Mouse (Mus musculus) liver, adult 2 months (tissue): ENCODE data around the gene Gstm7. TPM values are rescaled to one million over a fixed set of nuclear protein-coding genes. Genes with fewer than 3 reads are reported as not detected.
"Not testable (repeated sequence)": the region's sequence is repeated elsewhere in the genome, so short reads cannot be mapped to it uniquely, and the experiment has no call there.

ENCODE experiments used
- DNase-seq: peaks from one replicate; pipeline ENCODE4 v3.0.0-alpha.2; 2011; ENCODE audit warnings: low read depth, low spot score; ENCODE audit errors: extremely low read depth
- H3K27ac ChIP-seq: fragments of 200-500 bp; replicated peaks from 2 replicates; pipeline ENCODE4 v1.5.1; 2012; ENCODE audit warnings: low read depth, mild to moderate bottlenecking, control low read depth, inconsistent platforms, low read length; ENCODE audit not compliant: insufficient read depth
- H3K27me3 ChIP-seq: fragments of 200-500 bp; 2 replicates; pipeline ENCODE4 v1.6.1; 2012; ENCODE audit warnings: mild to moderate bottlenecking, moderate library complexity, low read length, inconsistent platforms; ENCODE audit not compliant: control insufficient read depth, insufficient read depth
- H3K36me3 ChIP-seq: fragments of 200-500 bp; 2 replicates; pipeline ENCODE4 v1.6.1; 2012; ENCODE audit warnings: low read length, inconsistent platforms; ENCODE audit not compliant: control insufficient read depth, insufficient read depth
- H3K4me1 ChIP-seq: fragments of 200-500 bp; 2 replicates; pipeline ENCODE4 v1.6.1; 2011; ENCODE audit warnings: low read length; ENCODE audit not compliant: control insufficient read depth, insufficient read depth
- H3K4me3 ChIP-seq: fragments of 200-500 bp; 2 replicates; pipeline ENCODE4 v1.5.1; 2011; ENCODE audit warnings: low read depth, mild to moderate bottlenecking, control low read depth, low read length, moderate library complexity; ENCODE audit not compliant: insufficient read depth
- H3K79me2 ChIP-seq: fragments of 200-500 bp; 2 replicates; pipeline ENCODE4 v1.6.1; 2012; ENCODE audit warnings: inconsistent platforms, mild to moderate bottlenecking, low read length, moderate library complexity; ENCODE audit not compliant: control insufficient read depth, insufficient read depth
- H3K9ac ChIP-seq: fragments of 200-500 bp; 2 replicates; pipeline ENCODE4 v1.6.1; 2012; ENCODE audit warnings: low read depth, mild to moderate bottlenecking, control low read depth, inconsistent platforms, low read length
- CTCF ChIP-seq: fragments of 200-500 bp; IDR thresholded peaks from 2 replicates; pipeline ENCODE4 v1.5.1; 2011; ENCODE audit warnings: low read depth, low read length, control low read depth
- POLR2A ChIP-seq: fragments of 200-500 bp; IDR thresholded peaks from 2 replicates; pipeline ENCODE4 v1.6.1; 2011; ENCODE audit warnings: low read length, control low read depth; ENCODE audit not compliant: insufficient read depth; ENCODE audit errors: extremely low read depth
- WGBS: fragments of 180-500 bp; shearing (Covaris S2); methylation state at CpG from one replicate; pipeline ENCODE4 v1.1.7; 2018; 5-methylcytosine and 5-hydroxymethylcytosine counted together
- polyA plus RNA-seq: library from polyadenylated mRNA; depleted of rRNA; stranded (reverse); fragments of >200 nt; gene quantifications from 2 replicates; pipeline ENCODE4 v1.2.3, GENCODE M21; 2012
- total RNA-seq: library from RNA; depleted of rRNA; stranded (reverse); fragments of >200 nt; gene quantifications from 2 replicates; pipeline ENCODE4 v1.2.3, GENCODE M21; 2014

Gstm7 gene
- total and polyA plus RNA-seq, 2 experiments: 69.8 to 108 TPM

DNA sequence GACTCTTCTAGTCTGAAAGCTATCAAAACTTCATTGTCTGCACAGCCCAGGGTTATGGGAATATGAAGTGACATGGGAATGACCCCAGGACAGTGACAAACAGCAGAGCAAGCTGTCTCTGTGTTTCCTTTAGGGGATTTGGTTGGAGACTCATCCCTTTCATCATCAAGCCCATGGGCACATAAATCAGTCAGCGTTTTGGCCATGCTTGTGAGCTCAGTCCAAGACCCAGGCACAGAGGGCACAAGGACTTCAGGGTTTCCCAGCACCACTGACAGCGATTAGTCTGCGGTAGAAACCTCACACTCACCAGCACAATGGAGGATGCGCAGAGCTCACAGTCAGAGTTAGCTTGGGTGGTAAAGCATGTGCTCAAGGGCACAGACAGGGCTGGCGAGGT is 22.3 kb upstream of the Gstm7 start:
- 87% methylated on average over 5 of the region's 5 CpGs for WGBS
- no peak for DNase-seq
- Histone ChIP-seq H3K4me1 (peaks cover 13% of the 10 kb centered on the region), H3K27me3 (no peaks in the 10 kb centered on the region), H3K36me3 (no peaks in the 10 kb centered on the region), H3K79me2 (no peaks in the 10 kb centered on the region), H3K4me3 (no peak overlapping the region), H3K9ac (no peak overlapping the region), H3K27ac (no peak overlapping the region)
- TF ChIP-seq CTCF (no peak), POLR2A (no peak)

DNA sequence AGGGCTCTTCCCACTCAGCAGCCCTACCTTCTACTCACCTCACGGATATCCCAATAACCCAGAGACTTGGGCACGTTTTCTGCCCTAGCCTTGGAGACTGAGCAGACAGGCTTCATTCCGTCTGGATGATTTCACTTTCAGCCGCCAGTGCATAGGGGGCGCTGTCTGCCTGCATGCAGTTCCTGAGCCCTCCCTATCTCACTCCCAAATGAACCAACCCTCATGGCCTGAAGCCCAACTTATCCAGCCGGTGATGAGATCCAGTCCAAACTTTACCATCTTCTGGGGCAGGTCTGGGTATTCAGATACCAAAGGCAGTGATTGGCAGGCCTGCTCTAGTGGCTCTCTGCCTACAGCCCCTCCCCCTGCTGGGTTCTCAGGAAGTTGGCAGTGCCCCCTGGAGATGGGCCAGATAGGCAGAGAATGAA is 21.7 kb upstream of the Gstm7 start:
- H3K4me3 ChIP-seq: no peak overlapping the region
- no peaks in the 10 kb centered on the region for H3K36me3 ChIP-seq
- no peaks in the 10 kb centered on the region for H3K27me3 ChIP-seq
- no peak overlapping the region for H3K27ac ChIP-seq
- WGBS: 4% methylated on average over 6 of the region's 6 CpGs
- no peak overlapping the region for H3K9ac ChIP-seq
- peaks cover 13% of the 10 kb centered on the region for H3K4me1 ChIP-seq
- no peak for TF ChIP-seq POLR2A
- peak; percentile 99 for TF ChIP-seq CTCF
- H3K79me2 ChIP-seq: no peaks in the 10 kb centered on the region
- peak; percentile 94 for DNase-seq

GRCm38 (mm10) chr3:107950531-107950930 is 18.9 kb upstream of the Gstm7 start:
- Histone ChIP-seq H3K27me3 (no peaks in the 10 kb centered on the region), H3K4me3 (no peak overlapping the region), H3K79me2 (no peaks in the 10 kb centered on the region), H3K4me1 (peaks cover 13% of the 10 kb centered on the region), H3K9ac (no peak overlapping the region), H3K36me3 (no peaks in the 10 kb centered on the region), H3K27ac (no peak overlapping the region)
- DNase-seq: peak; percentile 94
- 25% methylated on average over 11 of the region's 11 CpGs for WGBS
- TF ChIP-seq CTCF (no peak), POLR2A (no peak)

DNA sequence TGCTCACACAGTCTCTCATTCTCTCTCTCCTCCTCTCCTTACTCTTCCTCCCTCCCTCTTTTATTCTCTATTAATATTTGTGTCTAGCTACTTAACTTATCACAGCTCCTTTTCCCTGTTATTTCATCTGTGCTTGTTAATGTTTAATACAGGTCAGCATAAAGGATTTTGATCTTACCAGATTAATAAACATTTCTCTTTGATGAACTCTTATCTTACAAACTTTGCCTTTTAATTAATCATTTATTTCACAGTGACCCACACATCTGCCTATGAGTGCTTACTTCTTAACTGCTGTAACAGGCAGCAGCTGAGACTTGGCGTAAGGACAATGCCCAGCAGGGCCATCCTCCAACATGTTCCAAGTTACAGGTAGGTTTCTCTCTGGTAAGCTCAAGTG is 17.8 kb upstream of the Gstm7 start:
- DNase-seq: peak; percentile 91
- not testable (repeated sequence) for H3K79me2 ChIP-seq, H3K27ac ChIP-seq

DNA sequence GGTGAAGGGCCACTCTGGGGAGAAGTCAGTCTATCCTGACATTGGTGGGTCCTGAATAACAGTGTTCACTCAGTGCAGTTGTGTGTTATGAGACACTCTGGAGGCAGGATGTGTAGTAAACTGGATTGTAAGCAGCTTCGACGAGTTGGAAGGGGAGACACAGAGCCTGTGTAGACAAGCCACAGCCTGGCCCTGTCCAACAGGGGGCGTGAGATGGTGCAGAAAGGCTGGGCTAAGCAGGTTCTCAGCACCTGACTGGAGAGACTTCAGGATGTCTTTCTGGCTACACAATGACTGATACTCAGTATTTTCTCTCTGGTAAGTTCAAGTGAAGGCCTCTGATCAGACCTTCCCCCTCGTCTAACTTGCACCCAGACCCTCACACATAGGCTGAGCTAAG is 14.1 kb upstream of the Gstm7 start:
- 75% methylated on average over 4 of the region's 4 CpGs for WGBS
- no peaks in the 10 kb centered on the region for H3K36me3 ChIP-seq
- no peak for TF ChIP-seq POLR2A
- peak; percentile 35 for TF ChIP-seq CTCF

More for the DNA sequence above, 17.8 kb upstream of the Gstm7 start:
- H3K9ac ChIP-seq, H3K36me3 ChIP-seq, H3K4me3 ChIP-seq, H3K27me3 ChIP-seq: not testable (repeated sequence)
- H3K4me1 ChIP-seq: peaks cover 13% of the 10 kb centered on the region
- WGBS: 32% methylated on average over 1 of the region's 1 CpGs

DNA sequence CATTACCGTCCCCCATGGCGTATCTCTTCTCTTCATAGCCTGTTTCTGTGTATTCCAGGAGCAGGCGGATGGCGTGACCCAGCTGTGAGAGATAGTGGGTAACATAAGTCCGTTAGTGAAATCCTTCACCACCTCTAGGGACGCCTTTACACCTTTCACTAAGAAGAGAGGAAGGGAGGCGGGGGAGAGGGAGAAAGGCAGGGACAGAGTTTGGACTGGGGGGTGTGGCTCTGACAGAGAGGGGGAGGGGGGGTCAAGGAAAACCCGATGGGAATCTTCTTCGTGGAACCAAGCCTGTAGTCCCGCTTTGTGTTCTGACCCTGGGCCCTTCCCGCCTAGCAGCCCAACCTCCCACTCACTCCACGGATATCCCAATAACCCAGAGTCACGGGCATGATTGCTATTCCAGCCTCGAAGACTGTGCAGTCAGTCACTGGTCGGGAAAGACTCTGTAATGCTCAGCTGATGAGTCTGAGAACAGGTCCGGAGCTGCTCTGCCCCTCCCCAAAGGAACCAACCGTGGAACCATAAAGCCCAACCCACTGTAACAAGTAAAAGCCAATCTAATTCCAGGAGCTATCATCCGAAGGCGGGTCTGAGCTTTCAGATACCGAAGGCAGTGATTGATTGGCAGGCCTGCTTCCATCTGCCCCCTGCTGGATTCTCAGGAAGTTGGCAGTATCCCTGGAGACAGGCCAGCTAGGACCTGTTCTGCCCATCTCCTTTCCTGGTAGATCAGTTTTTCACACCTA is 11.8 kb upstream of the Gstm7 start, which contains the start of gene Gstm6:
Gene Gstm6 (minus strand): TSS at position 511 of the 752 bp plus-strand sequence.
- Histone ChIP-seq H3K4me3 (peak within 1 kb of the TSS; percentile 38), H3K27me3 (no peaks in the 10 kb centered on the region), H3K27ac (peak within 1 kb of the TSS; percentile 65), H3K36me3 (no peaks in the 10 kb centered on the region), H3K79me2 (no peaks in the 10 kb centered on the region), H3K4me1 (peaks cover 11% of the 10 kb centered on the region), H3K9ac (peak within 1 kb of the TSS; percentile 60; the same call in 1 of the 2 replicates)
- 28% methylated on average over 20 of the region's 20 CpGs for WGBS
- DNase-seq: peak; percentile 96
- TF ChIP-seq CTCF: peak; percentile 82
- peak; percentile 35; the same call in 1 of the 2 replicates for TF ChIP-seq POLR2A

More for the DNA sequence above, 14.1 kb upstream of the Gstm7 start:
- H3K27ac ChIP-seq: no peak overlapping the region
- H3K27me3 ChIP-seq: no peaks in the 10 kb centered on the region
- H3K9ac ChIP-seq: no peak overlapping the region
- H3K4me1 ChIP-seq: peaks cover 14% of the 10 kb centered on the region
- no peaks in the 10 kb centered on the region for H3K79me2 ChIP-seq
- no peak overlapping the region for H3K4me3 ChIP-seq
- DNase-seq: no peak
